Mouse (Mus musculus): ENCODE measurements around the gene Ezr. TPM values are rescaled to one million over a fixed set of nuclear protein-coding genes. Genes with fewer than 3 reads are reported as not detected.
"Not testable (repeated sequence)": the region's sequence is repeated elsewhere in the genome, so short reads cannot be mapped to it uniquely, and the experiment has no call there.

Gene Ezr
- polyA plus RNA-seq, 1 experiment from 2014 or later = 32.5 TPM

- ATAC-seq (replicated peaks) = no peak
- Histone ChIP-seq H3K4me3 (no peak overlapping the region), H3K27me3 (replicated peaks) (no peaks in the 10 kb centered on the region), H3K36me3 (replicated peaks) (no peaks in the 10 kb centered on the region), H3K4me2 (no peak overlapping the region), H3K9ac (no peak overlapping the region), H3K4me1 (peaks cover 16% of the 10 kb centered on the region; the same call in 1 of the 2 replicates), H3K27ac (no peak overlapping the region), H3K9me3 (no peaks in the 10 kb centered on the region)
- 72% methylated on average over 12 of the region's 12 CpGs for WGBS
Observed at GRCm38 (mm10) chr17:6737273-6737997, 45.1 kb downstream of the Ezr start.

DNA sequence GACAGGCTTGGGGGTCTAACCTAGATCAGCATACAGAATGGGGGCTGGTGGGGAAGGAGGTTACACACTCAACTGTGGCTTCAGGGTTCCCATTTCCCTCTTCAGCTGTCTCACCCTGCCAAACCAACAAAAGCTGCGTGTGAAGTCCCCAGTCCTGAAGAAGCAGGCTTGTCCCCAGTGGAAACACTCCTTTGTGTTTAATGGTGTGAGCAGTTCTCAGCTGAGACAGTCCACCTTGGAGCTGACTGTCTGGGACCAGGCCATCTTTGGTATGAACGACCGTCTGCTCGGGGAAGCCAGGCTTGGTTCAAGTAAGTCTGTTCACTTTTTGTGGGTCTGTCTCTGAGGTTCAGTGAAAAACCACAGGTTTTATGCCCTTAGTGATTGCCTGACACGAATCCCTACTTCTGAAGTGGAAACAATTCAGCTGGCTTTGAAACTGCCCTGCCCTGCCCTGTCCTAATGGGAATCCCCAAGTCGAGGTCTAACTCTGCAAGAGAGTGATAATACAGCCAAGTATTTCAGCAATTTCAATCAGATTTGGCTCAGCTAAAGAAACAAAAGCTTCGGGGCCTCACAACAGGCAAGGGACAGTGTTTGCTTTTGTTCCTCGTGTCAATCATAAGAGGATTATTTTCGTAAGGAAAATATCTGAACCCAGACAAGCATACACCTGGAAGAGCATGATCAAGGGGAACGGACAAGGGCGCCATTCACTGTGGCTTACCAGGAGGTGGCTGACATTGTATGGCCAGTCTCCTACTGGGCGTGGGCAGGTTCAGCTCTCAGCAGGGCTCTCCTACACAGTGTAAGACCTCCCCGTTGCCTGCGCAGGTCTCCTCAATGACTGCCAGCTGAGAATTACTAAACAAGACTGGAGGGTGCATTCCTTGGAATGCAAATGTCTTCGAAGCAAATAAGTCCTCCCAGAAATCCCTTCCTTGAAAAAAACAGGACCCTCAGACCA, 46.0 kb downstream of the Ezr start:
- 23% methylated on average over 15 of the region's 15 CpGs for WGBS
- H3K9me3 ChIP-seq = no peaks in the 10 kb centered on the region

DNA sequence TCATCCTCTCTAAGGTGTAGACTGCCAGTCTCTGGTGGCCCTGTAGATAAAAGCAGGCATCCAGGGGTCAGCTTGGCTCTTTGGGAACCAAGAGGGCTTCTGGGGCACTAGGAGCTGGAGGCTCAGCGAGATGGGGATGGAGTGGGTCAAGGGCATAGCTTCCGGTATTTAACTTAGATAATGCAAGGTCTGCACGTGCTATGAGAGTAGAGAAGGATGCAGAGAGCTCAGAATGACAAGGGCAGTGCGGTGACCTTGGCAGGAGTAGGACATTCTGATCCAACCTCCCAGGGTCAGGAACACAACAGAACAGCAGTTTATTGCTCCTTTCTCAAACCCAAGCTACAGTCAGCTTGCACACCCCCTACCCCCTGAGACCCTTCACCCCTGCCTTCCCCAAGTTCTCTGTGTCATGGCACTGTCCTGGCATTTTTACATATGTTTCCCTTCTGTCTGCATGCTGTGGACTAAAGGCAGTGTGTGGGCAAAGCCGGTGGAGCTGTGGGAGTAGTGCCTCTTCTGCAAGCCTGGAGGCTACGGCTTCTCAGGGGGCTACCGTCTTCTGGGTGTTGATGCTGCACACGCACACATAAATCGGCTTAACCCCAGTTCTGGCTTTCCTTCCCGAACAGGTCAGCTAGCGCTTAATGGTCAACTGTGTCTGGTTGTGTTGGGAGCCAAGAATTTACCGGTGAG, 47.7 kb downstream of the Ezr start:
- Histone ChIP-seq H3K9me3 (no peaks in the 10 kb centered on the region), H3K4me2 (no peak overlapping the region), H3K4me1 (peaks cover 6% of the 10 kb centered on the region; the same call in 1 of the 2 replicates), H3K27me3 (replicated peaks) (no peaks in the 10 kb centered on the region), H3K27ac (no peak overlapping the region), H3K36me3 (replicated peaks) (no peaks in the 10 kb centered on the region), H3K9ac (no peak overlapping the region), H3K4me3 (no peak overlapping the region)
- WGBS = 94% methylated on average over 12 of the region's 12 CpGs
- ATAC-seq (replicated peaks) = no peak

More for the DNA sequence above, 46.0 kb downstream of the Ezr start:
- Histone ChIP-seq H3K27ac (no peak overlapping the region), H3K9ac (no peak overlapping the region), H3K4me1 (peaks cover 11% of the 10 kb centered on the region; the same call in 1 of the 2 replicates), H3K27me3 (replicated peaks) (no peaks in the 10 kb centered on the region), H3K4me2 (no peak overlapping the region), H3K4me3 (no peak overlapping the region), H3K36me3 (replicated peaks) (no peaks in the 10 kb centered on the region)
- no peak for ATAC-seq (replicated peaks)

GRCm38 (mm10) chr17:6733322-6733875, 49.2 kb downstream of the Ezr start:
- peaks cover 6% of the 10 kb centered on the region; the same call in 1 of the 2 replicates for H3K4me1 ChIP-seq
- no peak overlapping the region for H3K4me2 ChIP-seq
- H3K9me3 ChIP-seq = no peaks in the 10 kb centered on the region
- no peak overlapping the region for H3K4me3 ChIP-seq
- ATAC-seq (replicated peaks) = no peak
- no peaks in the 10 kb centered on the region for H3K27me3 ChIP-seq (replicated peaks)
- H3K27ac ChIP-seq = no peak overlapping the region
- H3K9ac ChIP-seq = no peak overlapping the region
- WGBS = 92% methylated on average over 10 of the region's 10 CpGs
- H3K36me3 ChIP-seq (replicated peaks) = no peaks in the 10 kb centered on the region

GRCm38 (mm10) chr17:6732665-6733064, 49.9 kb downstream of the Ezr start:
- H3K4me2 ChIP-seq = no peak overlapping the region
- no peak overlapping the region for H3K9ac ChIP-seq
- H3K4me1 ChIP-seq = peaks cover 6% of the 10 kb centered on the region; the same call in 1 of the 2 replicates
- no peaks in the 10 kb centered on the region for H3K36me3 ChIP-seq (replicated peaks)
- no peak overlapping the region for H3K27ac ChIP-seq
- 98% methylated on average over 4 of the region's 4 CpGs for WGBS
- H3K4me3 ChIP-seq = no peak overlapping the region
- no peaks in the 10 kb centered on the region for H3K27me3 ChIP-seq (replicated peaks)
- no peak for ATAC-seq (replicated peaks)
- H3K9me3 ChIP-seq = no peaks in the 10 kb centered on the region

- H3K27me3 ChIP-seq (replicated peaks) = no peaks in the 10 kb centered on the region
- H3K4me3 ChIP-seq = no peak overlapping the region
- peaks cover 1% of the 10 kb centered on the region; the same call in 1 of the 2 replicates for H3K4me1 ChIP-seq
- H3K27ac ChIP-seq = no peak overlapping the region
- no peak overlapping the region for H3K4me2 ChIP-seq
- H3K9me3 ChIP-seq = no peaks in the 10 kb centered on the region
- H3K36me3 ChIP-seq (replicated peaks) = no peaks in the 10 kb centered on the region
- 89% methylated on average over 12 of the region's 12 CpGs for WGBS
- ATAC-seq (replicated peaks) = no peak
- no peak overlapping the region for H3K9ac ChIP-seq
Observed at GRCm38 (mm10) chr17:6731634-6732033, 51.0 kb downstream of the Ezr start.

GRCm38 (mm10) chr17:6731132-6731531, 51.5 kb downstream of the Ezr start:
- no peaks in the 10 kb centered on the region for H3K4me1 ChIP-seq
- H3K27ac ChIP-seq = no peak overlapping the region
- H3K36me3 ChIP-seq (replicated peaks) = no peaks in the 10 kb centered on the region
- H3K27me3 ChIP-seq (replicated peaks) = no peaks in the 10 kb centered on the region
- H3K4me2 ChIP-seq = no peak overlapping the region
- no peak overlapping the region for H3K9ac ChIP-seq
- H3K9me3 ChIP-seq = no peaks in the 10 kb centered on the region
- no peak for ATAC-seq (replicated peaks)
- H3K4me3 ChIP-seq = no peak overlapping the region
- 86% methylated on average over 8 of the region's 8 CpGs for WGBS

DNA sequence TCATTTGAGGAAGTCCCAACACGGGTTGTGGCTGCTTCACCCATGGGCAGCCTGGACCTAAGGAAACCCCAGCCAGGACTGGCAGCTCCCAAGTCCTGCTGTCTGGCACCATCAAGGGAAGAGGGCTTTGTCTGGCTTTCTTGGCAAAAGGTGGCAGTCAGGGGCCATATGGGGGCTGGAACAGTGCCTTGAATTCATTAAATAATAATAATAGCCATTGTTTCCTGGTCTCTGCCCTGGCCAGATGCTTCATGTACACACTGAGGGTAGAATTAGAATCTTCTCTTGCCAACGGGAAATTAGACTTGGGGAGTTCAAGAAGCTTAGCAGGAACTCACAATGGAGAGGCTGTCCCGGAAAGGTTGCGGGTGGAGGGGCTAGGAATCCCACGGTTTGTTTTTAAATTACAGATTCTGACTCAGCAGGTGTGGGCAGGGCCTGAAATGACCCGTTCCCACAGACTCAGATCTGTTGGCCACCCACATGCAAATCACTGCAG, 53.3 kb downstream of the Ezr start:
- ATAC-seq (replicated peaks) = peak; percentile 54; the same call in 1 of the 2 replicates
- WGBS = 8% methylated on average over 6 of the region's 6 CpGs
- no peak overlapping the region for H3K27ac ChIP-seq
- no peaks in the 10 kb centered on the region for H3K9me3 ChIP-seq
- H3K27me3 ChIP-seq (replicated peaks) = no peaks in the 10 kb centered on the region
- H3K4me1 ChIP-seq = no peaks in the 10 kb centered on the region
- no peak overlapping the region for H3K9ac ChIP-seq
- no peak overlapping the region for H3K4me3 ChIP-seq
- H3K36me3 ChIP-seq (replicated peaks) = no peaks in the 10 kb centered on the region
- no peak overlapping the region for H3K4me2 ChIP-seq

- Histone ChIP-seq H3K27me3 (replicated peaks) (no peaks in the 10 kb centered on the region), H3K4me1 (no peaks in the 10 kb centered on the region), H3K9ac (no peak overlapping the region), H3K36me3 (replicated peaks) (no peaks in the 10 kb centered on the region), H3K9me3 (no peaks in the 10 kb centered on the region), H3K27ac (no peak overlapping the region), H3K4me3 (no peak overlapping the region), H3K4me2 (no peak overlapping the region)
- WGBS = 95% methylated on average over 12 of the region's 12 CpGs
- ATAC-seq (replicated peaks) = no peak
Observed at GRCm38 (mm10) chr17:6727996-6728610, 54.5 kb downstream of the Ezr start.

- 88% methylated on average over 8 of the region's 8 CpGs for WGBS
- H3K4me2 ChIP-seq; H3K36me3 ChIP-seq (replicated peaks); H3K4me1 ChIP-seq; H3K9ac ChIP-seq; H3K27ac ChIP-seq; H3K4me3 ChIP-seq; ATAC-seq (replicated peaks); H3K9me3 ChIP-seq; H3K27me3 ChIP-seq (replicated peaks): not testable (repeated sequence)
Observed at GRCm38 (mm10) chr17:6713944-6714343, 68.6 kb downstream of the Ezr start.

- not testable (repeated sequence) for H3K36me3 ChIP-seq (replicated peaks); H3K9me3 ChIP-seq; H3K9ac ChIP-seq; H3K4me1 ChIP-seq; H3K4me3 ChIP-seq; H3K4me2 ChIP-seq; H3K27me3 ChIP-seq (replicated peaks); H3K27ac ChIP-seq; ATAC-seq (replicated peaks)
- WGBS = 80% methylated on average over 2 of the region's 2 CpGs
Observed at GRCm38 (mm10) chr17:6713483-6713882, 69.1 kb downstream of the Ezr start.

Measured in midbrain, embryonic 15.5 days (tissue).